Mouse (Mus musculus): ENCODE data around the gene Mdfic.

Gene Mdfic

GRCm38 (mm10) chr6:15728844-15729577 is 8.6 kb downstream of the Mdfic start:
- no peaks in the 10 kb centered on the region for H3K27me3 ChIP-seq (ENCODE audit: control insufficient read depth, insufficient read depth, low read length, poor library complexity, severe bottlenecking)
- H3K36me3 ChIP-seq (ENCODE audit: control insufficient read depth, insufficient read depth, low read length, poor library complexity, severe bottlenecking): no peaks in the 10 kb centered on the region
- peak; percentile 64 for DNase-seq (ENCODE audit: low read depth, low spot score)

GRCm38 (mm10) chr6:15730258-15730657 is 9.8 kb downstream of the Mdfic start:
- DNase-seq (ENCODE audit: low read depth, low spot score): no peak
- Histone ChIP-seq H3K36me3 (ENCODE audit: control insufficient read depth, insufficient read depth, low read length, poor library complexity, severe bottlenecking) (no peaks in the 10 kb centered on the region), H3K27me3 (ENCODE audit: control insufficient read depth, insufficient read depth, low read length, poor library complexity, severe bottlenecking) (no peaks in the 10 kb centered on the region)

GRCm38 (mm10) chr6:15730666-15731065 is 10.2 kb downstream of the Mdfic start:
- no peak for DNase-seq (ENCODE audit: low read depth, low spot score)
- Histone ChIP-seq H3K27me3 (ENCODE audit: control insufficient read depth, insufficient read depth, low read length, poor library complexity, severe bottlenecking) (no peaks in the 10 kb centered on the region), H3K36me3 (ENCODE audit: control insufficient read depth, insufficient read depth, low read length, poor library complexity, severe bottlenecking) (no peaks in the 10 kb centered on the region)

GRCm38 (mm10) chr6:15731452-15731851 is 11.0 kb downstream of the Mdfic start:
- no peak for DNase-seq (ENCODE audit: low read depth, low spot score)
- Histone ChIP-seq H3K36me3 (ENCODE audit: control insufficient read depth, insufficient read depth, low read length, poor library complexity, severe bottlenecking) (no peaks in the 10 kb centered on the region), H3K27me3 (ENCODE audit: control insufficient read depth, insufficient read depth, low read length, poor library complexity, severe bottlenecking) (no peaks in the 10 kb centered on the region)

GRCm38 (mm10) chr6:15737312-15737911 is 17.0 kb downstream of the Mdfic start:
- no peaks in the 10 kb centered on the region for H3K36me3 ChIP-seq (ENCODE audit: control insufficient read depth, insufficient read depth, low read length, poor library complexity, severe bottlenecking)
- no peaks in the 10 kb centered on the region for H3K27me3 ChIP-seq (ENCODE audit: control insufficient read depth, insufficient read depth, low read length, poor library complexity, severe bottlenecking)
- DNase-seq (ENCODE audit: low read depth, low spot score): no peak

GRCm38 (mm10) chr6:15738331-15738943 is 18.0 kb downstream of the Mdfic start:
- no peak for DNase-seq (ENCODE audit: low read depth, low spot score)
- Histone ChIP-seq H3K27me3 (ENCODE audit: control insufficient read depth, insufficient read depth, low read length, poor library complexity, severe bottlenecking) (no peaks in the 10 kb centered on the region), H3K36me3 (ENCODE audit: control insufficient read depth, insufficient read depth, low read length, poor library complexity, severe bottlenecking) (no peaks in the 10 kb centered on the region)

- no peaks in the 10 kb centered on the region for H3K36me3 ChIP-seq (ENCODE audit: control insufficient read depth, insufficient read depth, low read length, poor library complexity, severe bottlenecking)
- DNase-seq (ENCODE audit: low read depth, low spot score): peak; percentile 20
- H3K27me3 ChIP-seq (ENCODE audit: control insufficient read depth, insufficient read depth, low read length, poor library complexity, severe bottlenecking): no peaks in the 10 kb centered on the region
Observed at GRCm38 (mm10) chr6:15739132-15739531, 18.7 kb downstream of the Mdfic start.

- no peaks in the 10 kb centered on the region for H3K36me3 ChIP-seq (ENCODE audit: control insufficient read depth, insufficient read depth, low read length, poor library complexity, severe bottlenecking)
- H3K27me3 ChIP-seq (ENCODE audit: control insufficient read depth, insufficient read depth, low read length, poor library complexity, severe bottlenecking): no peaks in the 10 kb centered on the region
- DNase-seq (ENCODE audit: low read depth, low spot score): no peak
Observed at GRCm38 (mm10) chr6:15742591-15743149, 22.2 kb downstream of the Mdfic start.

GRCm38 (mm10) chr6:15743291-15743792 is 22.9 kb downstream of the Mdfic start:
- no peak for DNase-seq (ENCODE audit: low read depth, low spot score)
- H3K36me3 ChIP-seq (ENCODE audit: control insufficient read depth, insufficient read depth, low read length, poor library complexity, severe bottlenecking): no peaks in the 10 kb centered on the region
- no peaks in the 10 kb centered on the region for H3K27me3 ChIP-seq (ENCODE audit: control insufficient read depth, insufficient read depth, low read length, poor library complexity, severe bottlenecking)

GRCm38 (mm10) chr6:15743793-15744192 is 23.3 kb downstream of the Mdfic start:
- H3K36me3 ChIP-seq (ENCODE audit: control insufficient read depth, insufficient read depth, low read length, poor library complexity, severe bottlenecking): no peaks in the 10 kb centered on the region
- DNase-seq (ENCODE audit: low read depth, low spot score): no peak
- H3K27me3 ChIP-seq (ENCODE audit: control insufficient read depth, insufficient read depth, low read length, poor library complexity, severe bottlenecking): no peaks in the 10 kb centered on the region

- Histone ChIP-seq H3K36me3 (ENCODE audit: control insufficient read depth, insufficient read depth, low read length, poor library complexity, severe bottlenecking) (no peaks in the 10 kb centered on the region), H3K27me3 (ENCODE audit: control insufficient read depth, insufficient read depth, low read length, poor library complexity, severe bottlenecking) (no peaks in the 10 kb centered on the region)
- no peak for DNase-seq (ENCODE audit: low read depth, low spot score)
Observed at GRCm38 (mm10) chr6:15745313-15745712, 24.9 kb downstream of the Mdfic start.

GRCm38 (mm10) chr6:15745891-15746290 is 25.4 kb downstream of the Mdfic start:
- Histone ChIP-seq H3K27me3 (ENCODE audit: control insufficient read depth, insufficient read depth, low read length, poor library complexity, severe bottlenecking) (no peaks in the 10 kb centered on the region), H3K36me3 (ENCODE audit: control insufficient read depth, insufficient read depth, low read length, poor library complexity, severe bottlenecking) (no peaks in the 10 kb centered on the region)
- DNase-seq (ENCODE audit: low read depth, low spot score): peak; percentile 80

GRCm38 (mm10) chr6:15747396-15748155 is 27.1 kb downstream of the Mdfic start:
- H3K27me3 ChIP-seq (ENCODE audit: control insufficient read depth, insufficient read depth, low read length, poor library complexity, severe bottlenecking): no peaks in the 10 kb centered on the region
- DNase-seq (ENCODE audit: low read depth, low spot score): peak; percentile 38
- H3K36me3 ChIP-seq (ENCODE audit: control insufficient read depth, insufficient read depth, low read length, poor library complexity, severe bottlenecking): no peaks in the 10 kb centered on the region; the same call in 1 of the 2 replicates

- H3K36me3 ChIP-seq (ENCODE audit: control insufficient read depth, insufficient read depth, low read length, poor library complexity, severe bottlenecking): no peaks in the 10 kb centered on the region; the same call in 1 of the 2 replicates
- no peaks in the 10 kb centered on the region for H3K27me3 ChIP-seq (ENCODE audit: control insufficient read depth, insufficient read depth, low read length, poor library complexity, severe bottlenecking)
- peak; percentile 60 for DNase-seq (ENCODE audit: low read depth, low spot score)
Observed at GRCm38 (mm10) chr6:15748236-15748635, 27.8 kb downstream of the Mdfic start.
